Mouse (Mus musculus): ENCODE measurements around the gene Arhgef28. TPM values are rescaled to one million over a fixed set of nuclear protein-coding genes. Genes with fewer than 3 reads are reported as not detected.

The Arhgef28 gene
- polyA plus RNA-seq, 1 experiment, result not detected

DNA sequence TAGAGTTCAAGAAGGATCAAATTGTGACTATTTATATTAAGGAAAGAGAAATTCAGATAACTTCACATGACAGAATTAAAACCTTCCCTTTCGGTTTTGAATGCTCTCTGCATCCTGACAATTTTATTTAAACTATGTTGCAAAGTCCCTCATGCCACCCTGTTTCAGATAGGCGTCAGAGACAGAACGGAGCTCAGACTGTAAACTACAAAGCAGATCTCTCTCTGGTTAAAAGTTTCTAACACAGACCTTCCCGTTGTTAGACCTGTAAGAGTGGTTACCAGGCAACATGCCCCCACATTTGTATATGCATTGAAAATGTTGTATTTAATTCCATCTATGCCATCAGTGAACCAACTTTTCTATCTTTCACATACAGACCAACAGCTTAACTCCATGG lies 246.1 kb downstream of the Arhgef28 start:
- no peak for TF ChIP-seq POLR2A (IDR thresholded peaks at IDR 0.05; ENCODE audit: insufficient read depth, low read depth, low read length)
- no peak for TF ChIP-seq CTCF (IDR thresholded peaks at IDR 0.05; ENCODE audit: insufficient read depth, low read depth, low read length)
- peaks cover 7% of the 10 kb centered on the region for H3K4me1 ChIP-seq (ENCODE audit: control insufficient read depth, insufficient read depth, low read length)
- H3K4me3 ChIP-seq (ENCODE audit: insufficient read depth, low read depth, low read length), result no peak overlapping the region
- WGBS, result 59% methylated on average over 4 of the region's 4 CpGs
- H3K27ac ChIP-seq (ENCODE audit: insufficient read depth, low read depth, low read length), result no peak overlapping the region

- TF ChIP-seq CTCF (IDR thresholded peaks at IDR 0.05; ENCODE audit: insufficient read depth, low read depth, low read length), result no peak
- TF ChIP-seq POLR2A (IDR thresholded peaks at IDR 0.05; ENCODE audit: insufficient read depth, low read depth, low read length), result no peak
- peaks cover 7% of the 10 kb centered on the region for H3K4me1 ChIP-seq (ENCODE audit: control insufficient read depth, insufficient read depth, low read length)
- H3K4me3 ChIP-seq (ENCODE audit: insufficient read depth, low read depth, low read length), result no peak overlapping the region
- 15% methylated on average over 7 of the region's 7 CpGs for WGBS
- H3K27ac ChIP-seq (ENCODE audit: insufficient read depth, low read depth, low read length), result no peak overlapping the region
Measured at GRCm38 (mm10) chr13:97959394-97959888, 246.8 kb downstream of the Arhgef28 start.

GRCm38 (mm10) chr13:97955759-97956158 lies 250.5 kb downstream of the Arhgef28 start:
- no peak for TF ChIP-seq POLR2A (IDR thresholded peaks at IDR 0.05; ENCODE audit: insufficient read depth, low read depth, low read length)
- TF ChIP-seq CTCF (IDR thresholded peaks at IDR 0.05; ENCODE audit: insufficient read depth, low read depth, low read length), result no peak
- 51% methylated on average over 9 of the region's 9 CpGs for WGBS
- H3K27ac ChIP-seq (ENCODE audit: insufficient read depth, low read depth, low read length), result no peak overlapping the region
- no peak overlapping the region for H3K4me3 ChIP-seq (ENCODE audit: insufficient read depth, low read depth, low read length)
- peaks cover 7% of the 10 kb centered on the region for H3K4me1 ChIP-seq (ENCODE audit: control insufficient read depth, insufficient read depth, low read length)

GRCm38 (mm10) chr13:97954956-97955496 lies 251.2 kb downstream of the Arhgef28 start:
- H3K27ac ChIP-seq (ENCODE audit: insufficient read depth, low read depth, low read length), result no peak overlapping the region
- H3K4me3 ChIP-seq (ENCODE audit: insufficient read depth, low read depth, low read length), result no peak overlapping the region
- TF ChIP-seq POLR2A (IDR thresholded peaks at IDR 0.05; ENCODE audit: insufficient read depth, low read depth, low read length) (no peak), CTCF (IDR thresholded peaks at IDR 0.05; ENCODE audit: insufficient read depth, low read depth, low read length) (no peak)
- peaks cover 7% of the 10 kb centered on the region for H3K4me1 ChIP-seq (ENCODE audit: control insufficient read depth, insufficient read depth, low read length)
- 30% methylated on average over 7 of the region's 7 CpGs for WGBS

DNA sequence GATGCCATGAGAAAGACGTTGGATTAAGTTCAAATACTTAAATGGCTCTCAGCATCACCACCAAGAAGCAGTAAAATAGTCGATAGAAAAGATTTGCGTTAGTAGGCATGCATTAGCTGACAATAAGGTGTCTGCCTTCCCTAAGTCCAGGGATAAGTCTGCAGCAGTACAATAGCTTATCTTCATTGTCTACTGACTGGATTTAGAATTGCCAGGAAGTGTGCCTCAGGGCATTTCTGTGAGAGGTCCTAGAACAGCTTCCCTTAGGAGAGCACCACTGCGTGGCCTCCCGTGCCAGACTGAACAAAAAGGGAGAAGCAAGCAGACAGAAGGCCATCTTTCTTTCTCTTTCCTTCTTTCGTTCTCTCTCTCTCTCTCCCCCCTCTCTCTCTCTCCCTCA lies 252.2 kb downstream of the Arhgef28 start:
- Histone ChIP-seq H3K4me3 (ENCODE audit: insufficient read depth, low read depth, low read length) (no peak overlapping the region), H3K4me1 (ENCODE audit: control insufficient read depth, insufficient read depth, low read length) (peaks cover 3% of the 10 kb centered on the region; the same call in 1 of the 2 replicates), H3K27ac (ENCODE audit: insufficient read depth, low read depth, low read length) (no peak overlapping the region)
- TF ChIP-seq CTCF (IDR thresholded peaks at IDR 0.05; ENCODE audit: insufficient read depth, low read depth, low read length), result no peak
- no peak for TF ChIP-seq POLR2A (IDR thresholded peaks at IDR 0.05; ENCODE audit: insufficient read depth, low read depth, low read length)
- WGBS, result 45% methylated on average over 6 of the region's 6 CpGs

- H3K27ac ChIP-seq (ENCODE audit: insufficient read depth, low read depth, low read length), result no peak overlapping the region
- WGBS, result 87% methylated on average over 19 of the region's 19 CpGs
- peaks cover 3% of the 10 kb centered on the region; the same call in 1 of the 2 replicates for H3K4me1 ChIP-seq (ENCODE audit: control insufficient read depth, insufficient read depth, low read length)
- no peak for TF ChIP-seq POLR2A (IDR thresholded peaks at IDR 0.05; ENCODE audit: insufficient read depth, low read depth, low read length)
- TF ChIP-seq CTCF (IDR thresholded peaks at IDR 0.05; ENCODE audit: insufficient read depth, low read depth, low read length), result no peak
- no peak overlapping the region for H3K4me3 ChIP-seq (ENCODE audit: insufficient read depth, low read depth, low read length)
Measured at GRCm38 (mm10) chr13:97953526-97953925, 252.7 kb downstream of the Arhgef28 start.

DNA sequence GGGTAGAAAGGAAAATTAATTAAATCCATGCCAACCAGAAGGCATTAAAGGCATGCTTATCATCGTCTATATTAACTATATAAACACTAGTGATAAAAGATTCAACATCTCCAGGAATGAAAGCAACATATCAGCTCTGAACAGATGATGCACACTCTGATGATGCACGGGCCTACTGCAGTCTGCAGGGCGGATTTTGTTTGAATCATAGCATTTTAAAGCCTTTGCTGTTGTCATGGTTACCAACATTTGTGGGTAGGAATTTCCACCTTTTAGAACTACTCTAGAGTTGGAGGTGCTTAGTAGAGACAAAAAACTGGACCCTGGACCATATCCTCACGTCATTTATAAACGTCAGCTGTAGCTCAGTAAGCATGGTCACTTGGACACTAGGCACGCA lies 257.4 kb downstream of the Arhgef28 start:
- Histone ChIP-seq H3K4me1 (ENCODE audit: control insufficient read depth, insufficient read depth, low read length) (no peaks in the 10 kb centered on the region), H3K27ac (ENCODE audit: insufficient read depth, low read depth, low read length) (no peak overlapping the region), H3K4me3 (ENCODE audit: insufficient read depth, low read depth, low read length) (no peak overlapping the region)
- TF ChIP-seq CTCF (IDR thresholded peaks at IDR 0.05; ENCODE audit: insufficient read depth, low read depth, low read length) (no peak), POLR2A (IDR thresholded peaks at IDR 0.05; ENCODE audit: insufficient read depth, low read depth, low read length) (no peak)
- WGBS, result 83% methylated on average over 6 of the region's 6 CpGs

DNA sequence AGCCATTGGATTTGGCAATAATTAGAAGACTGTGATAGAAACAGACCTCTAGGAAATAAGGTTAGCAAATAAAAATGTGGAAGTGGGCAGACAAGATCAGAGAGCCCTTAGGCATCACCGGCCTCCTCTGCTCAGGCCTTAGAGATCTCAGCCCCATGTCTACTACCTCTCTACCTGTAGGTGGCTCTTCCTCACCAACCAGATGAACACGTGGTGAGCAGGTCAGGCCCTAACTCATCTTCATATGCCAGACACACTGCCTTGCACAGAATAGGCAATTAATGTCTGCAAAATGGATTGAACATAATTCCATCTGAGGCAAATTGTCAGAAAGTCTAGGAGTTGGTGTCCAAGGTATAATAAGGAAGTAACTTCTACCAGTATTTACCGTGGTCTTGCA lies 258.6 kb downstream of the Arhgef28 start:
- no peaks in the 10 kb centered on the region for H3K4me1 ChIP-seq (ENCODE audit: control insufficient read depth, insufficient read depth, low read length)
- H3K4me3 ChIP-seq (ENCODE audit: insufficient read depth, low read depth, low read length), result no peak overlapping the region
- no peak overlapping the region for H3K27ac ChIP-seq (ENCODE audit: insufficient read depth, low read depth, low read length)
- no peak for TF ChIP-seq POLR2A (IDR thresholded peaks at IDR 0.05; ENCODE audit: insufficient read depth, low read depth, low read length)
- no peak for TF ChIP-seq CTCF (IDR thresholded peaks at IDR 0.05; ENCODE audit: insufficient read depth, low read depth, low read length)
- 86% methylated on average over 3 of the region's 3 CpGs for WGBS

GRCm38 (mm10) chr13:97946422-97946821 lies 259.8 kb downstream of the Arhgef28 start:
- TF ChIP-seq POLR2A (IDR thresholded peaks at IDR 0.05; ENCODE audit: insufficient read depth, low read depth, low read length), result no peak
- TF ChIP-seq CTCF (IDR thresholded peaks at IDR 0.05; ENCODE audit: insufficient read depth, low read depth, low read length), result no peak
- WGBS, result 94% methylated on average over 7 of the region's 7 CpGs
- H3K27ac ChIP-seq (ENCODE audit: insufficient read depth, low read depth, low read length), result no peak overlapping the region
- H3K4me3 ChIP-seq (ENCODE audit: insufficient read depth, low read depth, low read length), result no peak overlapping the region
- no peaks in the 10 kb centered on the region for H3K4me1 ChIP-seq (ENCODE audit: control insufficient read depth, insufficient read depth, low read length)
